Mouse (Mus musculus) small intestine, adult 2 months (tissue): ENCODE measurements at regions not wholly inside any gene's neighbourhood (a gene's known extent, or its start where the extent isn't known, plus 50 kb on each side); places are given as distances from the start of the nearest gene placed in this dataset.

Source experiments
- CTCF ChIP-seq: fragments of 200-500 bp; IDR thresholded peaks from 2 replicates; pipeline ENCODE4 v1.5.1; 2012; ENCODE audit warnings: low read depth, mild to moderate bottlenecking, control low read depth, inconsistent platforms, low read length, moderate library complexity, mixed read lengths; ENCODE audit not compliant: insufficient replicate concordance, insufficient read length; ENCODE audit errors: extremely low read depth
- POLR2A ChIP-seq: fragments of 200-500 bp; IDR thresholded peaks from 2 replicates; pipeline ENCODE4 v1.6.1; 2012; ENCODE audit warnings: low read depth, mild to moderate bottlenecking, control low read depth, inconsistent platforms, low read length, moderate library complexity

DNA sequence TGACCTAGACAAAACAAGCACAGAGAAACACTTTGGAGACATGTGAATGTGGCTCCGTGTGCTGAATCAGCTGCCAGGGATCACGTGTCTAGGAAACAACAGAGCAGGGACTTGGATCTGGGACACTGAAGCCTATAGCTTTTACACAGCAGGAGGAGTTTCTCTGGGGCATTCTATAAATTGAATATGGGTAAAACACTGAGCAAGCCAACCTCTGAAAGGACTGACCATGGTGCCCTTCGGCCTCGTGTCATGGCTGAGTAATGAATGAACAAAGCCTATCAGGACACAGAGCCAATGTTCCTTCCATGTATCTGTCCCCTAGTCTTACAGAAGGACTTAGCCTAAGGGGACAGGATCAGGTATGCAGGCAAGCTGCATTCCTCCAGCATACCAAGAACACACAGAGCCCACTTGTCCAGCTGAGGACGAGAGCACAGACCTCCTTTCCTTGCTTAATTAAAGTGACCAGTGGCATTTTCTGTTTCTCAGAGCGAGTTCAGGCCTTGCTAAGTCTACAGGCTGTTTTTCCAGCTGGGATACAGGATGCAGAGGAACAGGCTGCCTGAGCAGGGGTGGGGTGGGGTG, 347.7 kb upstream of the Fam19a5 start:
- TF ChIP-seq CTCF (no peak), POLR2A (no peak)
